Mouse (Mus musculus) T-cell, adult 2 months (primary cell): Measurements from ENCODE around the gene Nthl1.

Experiments used
- DNase-seq: peaks from one replicate; pipeline ENCODE4 v3.0.0; 2022; ENCODE audit warnings: low spot score

Nthl1 gene

DNA sequence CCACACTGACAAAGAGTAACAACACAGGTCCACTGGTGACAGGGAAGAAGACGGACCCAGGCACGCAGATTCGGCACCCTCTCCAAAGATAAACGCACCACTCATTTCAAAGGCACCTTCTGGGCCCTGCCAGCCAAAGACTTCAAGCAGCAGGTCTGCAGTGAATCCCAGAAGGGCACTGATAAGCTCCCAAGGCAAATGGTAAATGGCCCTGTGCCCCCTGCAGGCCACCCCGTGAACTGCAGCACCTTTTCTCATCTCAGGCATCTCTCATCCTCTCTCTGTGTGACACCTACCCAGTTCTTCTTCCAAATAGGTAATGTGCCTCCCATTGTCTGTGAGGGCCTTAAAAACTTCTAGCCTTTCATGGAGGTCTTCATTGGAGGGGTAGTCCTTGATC is 3.8 kb upstream of the Nthl1 start:
- peak; percentile 65 for DNase-seq

DNA sequence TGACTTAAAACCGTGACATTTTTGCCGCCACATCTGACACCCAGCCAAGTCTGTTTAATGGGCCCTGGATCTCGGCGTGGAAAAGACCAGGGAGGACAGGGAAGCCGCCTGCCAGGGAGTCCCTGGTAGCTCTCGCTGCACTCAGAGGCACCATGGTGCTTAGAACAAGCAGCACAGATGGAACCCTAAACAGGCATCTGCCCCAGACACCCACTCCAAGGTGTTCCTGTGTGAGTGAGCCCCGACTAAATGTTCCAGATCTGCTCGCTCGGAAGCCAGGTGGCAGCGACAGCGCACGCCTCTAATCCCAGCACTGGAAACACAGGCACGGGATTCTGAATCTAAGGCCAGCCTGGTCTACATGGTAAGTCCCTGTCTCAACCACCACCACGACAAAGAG is 2.4 kb upstream of the Nthl1 start:
- DNase-seq: no peak

DNA sequence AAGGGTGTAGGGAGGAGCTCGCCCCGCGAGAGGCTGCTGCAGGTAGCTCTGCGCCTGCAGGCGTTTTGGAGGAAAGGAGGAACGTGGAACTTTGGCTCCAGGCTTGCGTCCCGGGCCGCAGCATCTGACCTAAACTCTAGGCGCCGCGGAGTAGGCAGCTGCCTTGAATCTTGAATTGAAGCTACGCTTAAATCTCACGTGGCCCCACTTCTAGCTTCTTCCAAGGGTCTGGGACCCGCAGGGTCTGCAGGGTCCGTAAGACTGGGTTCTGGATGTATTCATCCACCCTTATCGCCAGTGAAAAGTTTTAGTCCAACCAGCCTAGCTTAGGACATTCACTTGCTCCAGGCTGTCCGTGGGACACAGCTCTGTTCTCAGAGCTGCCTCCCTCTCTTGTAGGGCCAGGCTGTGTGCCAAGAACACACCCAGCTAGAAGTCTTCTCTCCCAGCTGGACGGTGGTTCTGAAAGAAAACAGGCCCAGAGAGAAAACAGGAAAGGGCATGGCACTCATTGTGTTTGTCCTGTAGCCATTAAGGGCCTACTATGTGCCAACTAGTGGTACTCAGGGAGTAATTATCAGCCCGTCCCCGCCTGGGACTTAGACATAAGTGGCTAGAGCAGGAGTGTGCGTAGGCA is 451 bp downstream of the Nthl1 start:
- no peak for DNase-seq

DNA sequence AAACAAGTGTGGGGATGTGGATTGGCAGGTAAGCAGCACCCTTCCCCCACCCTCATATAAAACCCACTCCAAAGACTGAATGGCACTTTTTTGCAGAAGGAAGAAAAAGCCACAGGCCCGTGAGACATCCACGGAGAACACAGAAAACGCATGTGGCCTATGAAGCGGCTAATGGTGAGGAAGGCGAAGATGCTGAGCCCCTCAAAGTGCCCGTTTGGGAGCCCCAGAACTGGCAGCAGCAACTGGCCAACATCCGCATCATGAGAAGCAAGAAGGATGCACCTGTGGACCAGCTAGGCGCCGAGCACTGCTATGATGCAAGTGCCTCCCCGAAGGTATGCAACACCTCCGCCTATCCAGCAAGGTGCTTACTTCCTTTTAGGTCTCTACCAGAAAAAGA is 1.4 kb downstream of the Nthl1 start:
- no peak for DNase-seq

DNA sequence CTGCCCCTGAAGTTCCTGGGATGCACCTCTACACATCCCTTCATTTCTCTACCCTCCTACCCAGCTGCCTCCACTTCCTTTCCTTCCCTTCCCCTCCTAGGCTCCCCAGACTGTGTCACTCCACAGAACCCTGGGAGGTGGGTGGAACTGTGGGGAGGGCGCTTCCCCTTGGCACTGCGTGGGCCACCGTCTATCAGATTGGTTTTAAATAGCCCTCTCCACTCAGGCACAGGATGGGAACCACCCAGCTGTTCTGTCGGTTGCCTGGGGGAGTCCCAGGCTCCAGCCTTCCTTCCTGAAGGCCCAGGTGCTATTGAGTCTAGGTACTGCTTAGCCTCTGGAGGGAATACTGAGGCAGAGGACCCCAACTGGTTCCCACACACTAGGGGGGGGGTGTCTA is 2.5 kb downstream of the Nthl1 start:
- DNase-seq: no peak

DNA sequence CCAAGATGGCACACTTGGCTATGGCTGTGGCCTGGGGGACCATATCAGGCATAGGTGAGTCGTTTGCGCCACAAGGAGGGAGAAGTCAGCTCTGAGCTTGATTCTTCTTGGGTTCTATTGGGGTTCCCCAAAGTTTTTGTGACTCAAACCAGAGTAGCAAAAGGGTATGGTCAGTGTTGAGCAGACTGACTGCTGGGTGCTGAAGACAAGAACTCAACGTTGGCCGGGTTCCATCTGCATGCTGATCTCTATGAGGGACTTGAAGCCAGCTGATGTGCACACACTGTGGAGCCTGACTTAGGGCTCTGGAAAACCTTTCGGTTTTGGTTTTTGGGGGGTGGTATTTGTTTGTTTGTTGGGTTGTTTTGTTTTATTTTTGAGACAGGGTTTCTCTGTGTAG is 3.2 kb downstream of the Nthl1 start:
- no peak for DNase-seq

DNA sequence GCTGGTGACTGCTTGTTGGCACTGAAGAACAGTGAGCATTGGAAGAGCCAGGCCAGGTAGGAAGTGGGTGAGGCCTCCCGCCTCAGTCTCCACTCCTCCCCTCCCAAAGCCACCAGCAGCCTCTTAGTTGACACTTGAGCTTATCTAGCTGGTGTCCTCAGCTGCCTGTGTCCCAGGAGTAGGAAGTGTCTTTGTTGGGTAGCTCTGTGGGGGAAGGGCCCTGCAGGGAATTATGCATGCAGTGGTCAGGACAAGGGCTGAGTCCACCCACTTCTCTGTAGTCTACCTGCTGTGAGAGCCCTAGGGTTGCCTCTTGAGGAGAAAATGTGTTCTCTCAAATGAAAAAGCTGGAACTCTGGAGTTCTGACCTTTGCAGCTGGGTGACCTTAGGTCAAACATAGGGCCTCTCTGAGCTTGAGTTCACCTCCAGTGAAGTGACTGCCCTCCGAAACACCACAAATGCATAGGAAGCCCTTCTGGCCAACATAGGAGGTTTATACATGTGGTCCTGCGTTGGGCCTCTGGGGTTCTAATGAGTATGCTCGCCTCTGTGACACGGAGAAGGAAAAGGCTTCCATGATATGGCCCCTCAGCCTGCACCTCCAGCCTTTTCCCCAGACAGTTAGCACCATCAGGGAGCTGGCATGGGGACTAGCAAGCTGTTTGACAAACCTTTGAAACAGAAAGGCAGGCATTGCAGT is 4.5 kb downstream of the Nthl1 start:
- no peak for DNase-seq

DNA sequence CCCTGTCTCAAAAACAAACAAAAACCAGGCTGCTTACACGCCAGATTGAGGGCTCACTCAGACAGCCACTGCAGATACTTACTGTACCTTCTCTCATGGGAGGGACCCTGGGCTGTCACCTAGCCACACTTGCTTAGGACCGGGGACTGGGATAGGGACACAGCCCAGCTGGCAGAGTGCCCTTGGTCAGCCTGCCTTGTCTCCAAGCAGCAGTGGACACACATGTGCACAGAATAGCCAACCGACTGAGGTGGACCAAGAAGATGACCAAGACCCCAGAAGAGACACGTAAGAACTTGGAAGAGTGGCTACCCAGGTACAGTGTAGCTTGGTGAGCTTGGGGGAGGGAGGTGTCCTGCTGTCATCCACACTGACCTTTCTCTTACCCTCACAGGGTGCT is 5.7 kb downstream of the Nthl1 start:
- no peak for DNase-seq

DNA sequence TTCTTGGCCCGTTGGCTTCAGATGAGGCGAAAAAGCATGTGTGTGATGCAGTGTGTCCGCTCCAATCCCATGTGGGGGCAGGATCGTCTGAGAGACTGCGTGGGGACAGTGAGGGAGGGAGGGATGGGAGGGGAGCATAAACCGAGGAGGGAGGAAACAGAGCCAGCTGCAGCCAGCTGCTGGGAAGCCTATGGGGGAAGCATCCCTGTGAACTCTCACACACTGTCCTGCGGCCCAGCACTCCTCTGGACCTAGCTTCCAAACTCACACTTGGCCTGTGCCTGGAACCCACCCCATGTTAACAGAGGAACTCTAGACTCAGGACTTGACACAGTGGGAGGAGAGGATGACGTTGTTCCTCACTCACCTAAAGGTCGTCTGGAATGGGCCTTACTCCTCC is 6.4 kb downstream of the Nthl1 start:
- DNase-seq: no peak

DNA sequence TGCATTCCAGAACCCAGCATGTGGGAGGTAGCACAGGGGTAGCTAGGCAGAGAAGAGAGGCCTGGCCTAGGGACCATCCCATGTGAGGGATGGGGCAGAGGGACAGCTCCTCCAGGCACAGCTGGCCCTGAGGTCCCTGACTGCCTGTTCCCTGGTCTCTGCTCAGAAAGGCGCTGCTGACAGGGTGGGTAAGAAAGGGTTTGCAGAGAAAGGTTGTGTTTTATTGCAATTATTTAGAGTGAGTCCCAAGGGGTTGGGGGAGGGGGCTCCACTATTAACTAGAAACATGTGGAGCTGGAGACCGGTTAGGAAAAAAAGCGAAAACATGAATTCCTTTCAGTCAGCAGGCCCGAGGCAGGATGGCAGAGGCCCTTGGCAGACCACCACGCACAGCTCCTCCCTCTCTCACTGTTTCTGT is 7.1 kb downstream of the Nthl1 start:
- DNase-seq: no peak

DNA sequence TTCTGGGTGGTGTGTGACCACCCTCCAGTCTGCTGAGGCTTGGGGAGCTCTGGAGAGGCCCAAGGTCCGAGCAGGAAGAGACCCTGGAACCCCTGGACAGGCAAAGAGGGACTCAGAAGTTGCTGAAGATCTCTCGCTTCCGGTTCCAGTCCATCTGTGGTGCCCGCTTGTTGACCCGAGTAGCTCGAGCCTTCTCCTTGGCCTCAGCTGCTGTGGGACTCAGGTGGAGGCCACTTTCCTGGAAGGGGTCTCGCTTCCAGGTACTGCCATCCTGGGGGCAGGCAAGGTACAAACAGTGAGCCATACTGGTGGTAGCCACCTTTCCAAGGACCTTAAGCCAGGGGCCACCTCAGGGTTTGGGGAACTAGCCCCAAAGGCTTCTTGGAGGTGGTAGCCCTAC is 7.6 kb downstream of the Nthl1 start:
- no peak for DNase-seq

DNA sequence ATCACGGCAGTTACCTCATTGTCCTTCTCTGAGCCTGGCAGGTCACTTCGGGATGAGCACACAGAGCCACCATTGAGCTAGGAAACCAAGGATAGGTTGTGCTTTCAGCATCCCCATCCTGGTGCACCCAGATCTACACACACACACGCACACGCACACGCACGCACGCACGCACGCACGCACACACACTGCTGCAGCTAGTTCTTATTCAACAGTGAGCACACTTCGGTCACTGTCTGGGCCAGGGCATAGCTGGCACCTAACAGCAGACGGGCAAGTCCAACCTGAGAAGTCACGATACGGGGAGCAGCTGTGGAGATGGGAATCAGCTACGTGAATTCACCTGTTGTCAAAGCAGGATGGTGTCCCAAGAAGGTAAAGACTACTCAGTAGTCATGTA is 8.1 kb downstream of the Nthl1 start:
- no peak for DNase-seq

DNA sequence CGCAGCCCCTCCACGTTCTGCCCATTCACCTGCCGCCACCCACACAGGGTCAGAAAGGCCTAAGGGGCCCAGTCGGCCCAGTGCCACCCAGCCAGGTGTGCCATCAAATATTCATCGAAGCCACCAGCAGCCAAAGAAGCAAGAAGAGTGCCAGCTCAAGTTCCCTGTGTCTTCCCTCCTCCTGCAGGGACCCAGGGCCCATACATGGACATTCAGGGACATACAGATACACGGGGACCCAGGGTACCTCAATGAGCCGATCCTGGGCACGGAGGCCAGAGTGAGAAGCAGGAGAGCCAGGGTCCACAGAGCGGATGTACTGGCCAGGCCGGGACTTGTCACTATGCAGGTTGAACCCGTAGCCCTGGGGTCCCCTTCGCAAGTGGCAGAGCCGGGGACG is 9.5 kb downstream of the Nthl1 start:
- no peak for DNase-seq

DNA sequence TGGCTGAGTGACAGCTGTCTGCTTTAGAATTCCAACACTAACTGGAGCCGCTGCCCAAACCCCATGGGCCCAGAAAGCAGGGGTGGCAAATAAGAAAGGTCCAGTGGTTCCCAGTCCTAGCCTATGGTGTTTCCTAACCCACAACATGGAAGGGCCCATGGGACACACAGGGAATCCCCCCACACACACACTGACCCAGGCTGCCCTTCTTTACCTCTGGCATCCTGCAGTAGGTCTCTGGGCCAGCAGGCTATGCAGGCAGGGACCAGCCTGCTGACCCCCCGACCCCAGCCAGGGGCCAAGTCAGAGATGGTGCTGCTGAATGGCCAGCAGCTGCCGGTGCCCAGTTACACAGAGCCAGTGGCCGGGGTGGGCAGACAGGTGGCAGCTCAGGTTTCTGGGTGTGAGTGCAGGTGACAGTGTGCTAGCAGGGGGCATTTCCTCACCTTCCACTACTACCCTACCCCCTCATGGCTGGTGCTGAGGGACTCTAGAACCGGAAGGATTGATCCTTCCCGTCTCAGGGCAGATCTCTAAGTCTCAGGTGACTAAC is 10.4 kb downstream of the Nthl1 start:
- no peak for DNase-seq

DNA sequence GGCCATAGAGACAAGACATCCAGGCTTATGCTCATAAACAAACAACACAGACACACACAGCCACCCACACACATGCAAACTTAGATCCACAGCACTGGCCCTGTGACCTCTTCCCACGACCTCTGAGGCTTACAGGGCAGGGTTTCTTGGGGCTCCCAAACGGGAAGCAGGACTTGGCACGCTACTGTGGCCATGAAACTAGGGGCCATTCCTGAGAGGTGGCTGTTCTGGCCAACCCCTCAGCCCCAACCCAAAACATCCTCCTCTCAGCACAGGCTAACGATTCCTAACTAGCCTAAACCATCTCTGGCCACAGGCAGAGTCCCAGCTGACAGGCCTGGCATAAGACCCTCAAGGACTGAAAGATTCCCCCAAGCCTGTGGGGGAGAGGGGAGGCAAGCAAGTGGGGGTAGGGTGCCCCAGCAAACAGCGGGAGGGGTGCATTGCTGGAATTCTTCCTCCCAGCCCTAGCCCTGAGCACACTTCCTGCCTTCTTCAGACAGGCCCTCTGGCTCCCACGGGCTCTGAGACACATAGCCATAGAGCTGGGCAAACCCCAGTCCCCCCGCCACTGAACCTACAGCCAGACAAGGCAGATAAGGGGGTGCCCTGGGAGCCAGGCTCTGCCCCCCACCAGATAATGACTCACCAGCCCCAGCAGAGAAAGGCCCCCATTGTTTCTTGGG is 11.7 kb downstream of the Nthl1 start:
- no peak for DNase-seq

DNA sequence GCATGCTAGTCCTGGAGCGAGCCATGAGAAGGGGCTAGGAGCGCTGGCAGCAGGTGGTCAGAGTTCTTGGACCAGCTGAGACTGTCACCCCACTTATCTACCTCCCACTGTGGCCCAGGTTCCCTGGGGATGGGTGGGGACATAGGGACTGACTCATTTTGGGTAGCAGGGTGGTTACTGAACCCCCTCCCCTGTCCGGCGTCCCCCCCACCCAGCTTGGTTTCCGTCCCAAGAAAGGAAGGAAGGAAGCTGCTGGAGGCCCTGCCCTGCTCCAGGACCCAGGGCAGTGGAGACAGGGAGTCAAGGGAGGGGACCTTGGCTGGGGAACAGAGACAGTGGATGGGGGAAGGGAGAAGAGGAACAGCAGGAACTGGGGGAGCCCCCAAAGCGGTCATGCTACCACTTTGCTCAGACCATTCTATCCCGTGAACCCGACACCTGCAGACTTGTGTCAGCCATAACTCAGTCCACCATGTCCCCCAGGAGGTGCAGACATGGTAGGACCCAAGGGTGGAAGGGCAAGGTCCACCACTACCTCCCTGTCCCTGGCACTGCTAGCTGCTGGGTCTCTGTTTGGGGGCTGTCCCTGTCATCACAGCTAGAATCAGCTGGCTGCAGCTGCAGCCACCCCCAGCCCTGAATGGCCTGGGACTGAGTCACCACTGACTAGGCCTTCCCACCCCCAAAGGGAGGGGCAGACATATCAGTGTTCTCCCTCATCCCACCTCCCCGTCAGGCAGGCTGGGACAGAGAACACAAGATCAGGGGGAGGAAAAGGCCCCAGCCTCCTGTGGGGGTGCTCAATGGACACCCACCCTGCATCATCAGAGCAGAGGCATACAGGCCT is 12.6 kb downstream of the Nthl1 start:
- no peak for DNase-seq

DNA sequence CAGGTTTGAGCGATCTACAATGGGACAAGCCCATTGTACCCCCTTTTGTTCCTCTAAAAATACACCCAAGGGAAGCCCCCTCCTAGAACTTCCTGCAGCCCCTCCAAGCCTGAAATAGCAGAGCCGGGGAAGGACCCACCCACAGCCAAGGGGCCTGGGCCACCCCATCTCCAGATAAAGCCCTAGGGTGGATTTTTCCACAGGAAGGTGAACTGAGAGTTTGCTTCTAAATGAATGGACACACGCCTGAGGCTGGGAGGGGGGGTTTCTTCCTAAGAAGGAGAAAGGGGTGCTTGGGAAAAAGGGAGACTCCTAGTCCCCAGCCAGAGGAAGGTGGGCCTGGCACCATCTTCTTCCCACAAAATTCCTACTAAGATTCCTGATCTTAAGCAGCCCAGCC is 13.4 kb downstream of the Nthl1 start:
- DNase-seq: no peak

DNA sequence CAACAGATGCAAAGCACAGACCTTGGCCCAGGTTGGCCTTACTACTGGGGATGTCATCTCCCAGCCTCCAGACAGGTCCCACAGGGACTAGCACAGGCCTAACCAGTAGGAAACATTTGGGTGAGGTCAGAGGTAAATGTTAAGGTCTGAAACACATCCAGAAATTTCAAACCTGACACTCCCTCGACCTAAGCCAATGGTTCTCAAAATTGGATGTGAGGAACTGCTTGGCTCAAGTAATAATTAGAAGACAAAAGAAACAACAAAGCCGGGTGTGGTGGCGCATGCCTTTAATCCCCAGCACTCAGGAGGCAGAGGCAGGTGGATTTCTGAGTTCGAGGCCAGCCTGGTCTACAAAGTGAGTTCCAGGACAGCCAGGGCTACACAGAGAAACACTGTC is 13.9 kb downstream of the Nthl1 start:
- DNase-seq: no peak

DNA sequence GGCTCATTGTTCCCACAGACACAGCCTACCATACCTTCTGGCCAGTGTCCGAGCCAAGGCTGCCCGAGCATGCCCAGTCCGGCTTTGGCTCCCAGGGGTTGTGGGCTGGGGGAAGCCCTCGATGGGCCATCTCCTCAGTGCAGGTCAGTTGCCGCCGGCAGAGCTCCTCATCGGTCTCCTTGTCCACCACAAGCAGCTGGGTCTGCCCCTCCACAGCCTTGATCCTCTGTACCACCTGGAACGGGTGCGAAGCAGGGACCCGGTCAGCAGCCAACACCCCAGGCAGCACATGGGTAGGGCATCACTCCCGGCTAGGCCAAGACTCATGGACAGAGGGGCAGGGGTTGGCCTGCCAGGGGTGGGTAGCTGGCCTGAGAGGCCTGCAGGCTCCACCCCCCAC is 15.0 kb downstream of the Nthl1 start:
- no peak for DNase-seq

DNA sequence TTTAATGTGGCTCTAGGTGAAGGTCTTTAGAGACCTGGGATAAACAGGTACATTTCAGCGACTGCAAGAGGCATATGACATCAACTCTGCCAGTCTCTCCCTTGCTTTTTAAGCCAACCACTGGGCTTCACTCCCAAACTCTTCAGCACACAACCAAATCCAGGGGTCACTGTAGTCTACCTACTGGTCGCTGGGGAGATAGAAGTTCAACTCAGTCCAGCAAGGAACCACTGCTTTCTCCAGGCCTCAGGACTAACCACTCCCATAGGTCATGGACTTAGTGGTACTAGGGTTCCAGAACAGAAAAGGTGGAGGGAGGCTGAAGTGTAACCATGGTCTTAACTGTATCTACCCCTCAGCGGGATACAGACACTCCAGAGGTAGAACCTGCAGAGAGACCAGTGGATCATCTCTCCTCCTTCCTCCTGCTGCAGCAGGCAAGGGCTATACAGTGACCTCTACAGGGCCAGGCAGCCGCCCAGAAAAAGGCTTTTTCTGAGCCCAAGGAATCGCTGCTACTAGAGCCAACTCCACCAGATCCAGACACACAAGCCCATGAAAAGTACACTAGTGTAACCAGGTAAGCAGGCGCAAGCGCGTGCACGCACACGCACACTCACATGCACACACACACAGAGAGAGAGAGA is 16.4 kb downstream of the Nthl1 start:
- no peak for DNase-seq

DNA sequence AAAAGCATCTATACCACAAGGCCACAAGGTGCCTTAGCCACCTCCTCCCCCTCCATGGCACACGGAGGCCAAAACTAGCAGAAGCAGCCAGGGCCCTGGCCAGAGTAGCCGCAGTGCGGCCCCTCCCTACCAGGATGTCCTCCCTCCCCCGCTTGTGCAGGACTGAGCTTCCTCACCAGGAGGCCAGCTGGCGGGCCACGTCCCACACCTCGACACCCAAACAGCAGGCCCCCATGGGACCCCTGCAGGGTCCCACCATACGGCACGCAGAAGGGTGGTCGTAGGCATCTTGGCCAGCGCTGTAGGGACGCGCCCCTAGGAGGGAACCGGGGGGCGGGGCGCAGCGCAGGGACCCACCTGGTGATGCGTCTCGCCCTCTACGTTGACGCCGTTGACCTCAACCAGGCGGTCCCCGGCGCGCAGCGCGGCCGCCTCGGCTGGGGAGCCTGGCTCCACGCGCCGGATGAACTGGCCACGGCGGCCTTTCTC is 17.1 kb downstream of the Nthl1 start:
- DNase-seq: no peak
